Mouse (Mus musculus): Measurements from ENCODE around the gene Klkb1. TPM values are rescaled to one million over a fixed set of nuclear protein-coding genes. Genes with fewer than 3 reads are reported as not detected.

The Klkb1 gene
- total and polyA plus RNA-seq, 2 experiments from 2014 or later, result 0.06 to 0.16 TPM

- no peak for DNase-seq (ENCODE audit: low spot score)
- Histone ChIP-seq H3K9ac (replicated peaks; ENCODE audit: low read length) (no peak overlapping the region), H3K27ac (no peak overlapping the region), H3K4me2 (ENCODE audit: low read depth, low read length) (no peak overlapping the region), H3K9me3 (ENCODE audit: low read length) (no peaks in the 10 kb centered on the region), H3K4me3 (ENCODE audit: low read length) (no peak overlapping the region), H3K4me1 (ENCODE audit: insufficient read depth, low read length) (no peaks in the 10 kb centered on the region), H3K36me3 (ENCODE audit: insufficient read depth, low read length) (no peaks in the 10 kb centered on the region), H3K27me3 (ENCODE audit: insufficient read depth, low read length) (no peaks in the 10 kb centered on the region)
- ATAC-seq, result no peak
- no peak for TF ChIP-seq CTCF (IDR thresholded peaks at IDR 0.05; ENCODE audit: low read depth)
- 69% methylated on average over 4 of the region's 4 CpGs for WGBS
These were observed 20.3 kb downstream of the Klkb1 start for GRCm38 (mm10) chr8:45274317-45274716.

GRCm38 (mm10) chr8:45269056-45269455 lies 25.6 kb downstream of the Klkb1 start:
- no peaks in the 10 kb centered on the region for H3K27me3 ChIP-seq (ENCODE audit: insufficient read depth, low read length)
- no peak for TF ChIP-seq CTCF (IDR thresholded peaks at IDR 0.05; ENCODE audit: low read depth)

GRCm38 (mm10) chr8:45268485-45268884 lies 26.2 kb downstream of the Klkb1 start:
- no peak overlapping the region for H3K27ac ChIP-seq
- TF ChIP-seq CTCF (IDR thresholded peaks at IDR 0.05; ENCODE audit: low read depth), result no peak
- DNase-seq (ENCODE audit: low spot score) (no peak), ATAC-seq (no peak)
- H3K4me3 ChIP-seq (ENCODE audit: low read length), result no peak overlapping the region
- H3K9me3 ChIP-seq (ENCODE audit: low read length), result no peaks in the 10 kb centered on the region
- H3K27me3 ChIP-seq (ENCODE audit: insufficient read depth, low read length), result no peaks in the 10 kb centered on the region
- no peak overlapping the region for H3K4me2 ChIP-seq (ENCODE audit: low read depth, low read length)
- H3K9ac ChIP-seq (replicated peaks; ENCODE audit: low read length), result no peak overlapping the region
- H3K4me1 ChIP-seq (ENCODE audit: insufficient read depth, low read length), result no peaks in the 10 kb centered on the region
- no peaks in the 10 kb centered on the region for H3K36me3 ChIP-seq (ENCODE audit: insufficient read depth, low read length)

More at GRCm38 (mm10) chr8:45269056-45269455, 25.6 kb downstream of the Klkb1 start:
- no peak overlapping the region for H3K27ac ChIP-seq
- no peaks in the 10 kb centered on the region for H3K36me3 ChIP-seq (ENCODE audit: insufficient read depth, low read length)
- no peaks in the 10 kb centered on the region for H3K9me3 ChIP-seq (ENCODE audit: low read length)
- no peak overlapping the region for H3K4me3 ChIP-seq (ENCODE audit: low read length)
- no peak for DNase-seq (ENCODE audit: low spot score)
- no peaks in the 10 kb centered on the region for H3K4me1 ChIP-seq (ENCODE audit: insufficient read depth, low read length)
- H3K9ac ChIP-seq (replicated peaks; ENCODE audit: low read length), result no peak overlapping the region
- ATAC-seq, result no peak
- no peak overlapping the region for H3K4me2 ChIP-seq (ENCODE audit: low read depth, low read length)

GRCm38 (mm10) chr8:45267611-45268391 lies 26.9 kb downstream of the Klkb1 start:
- no peak overlapping the region for H3K27ac ChIP-seq
- H3K4me1 ChIP-seq (ENCODE audit: insufficient read depth, low read length), result no peaks in the 10 kb centered on the region
- H3K4me3 ChIP-seq (ENCODE audit: low read length), result no peak overlapping the region
- no peak overlapping the region for H3K9ac ChIP-seq (replicated peaks; ENCODE audit: low read length)
- H3K27me3 ChIP-seq (ENCODE audit: insufficient read depth, low read length), result no peaks in the 10 kb centered on the region
- H3K9me3 ChIP-seq (ENCODE audit: low read length), result no peaks in the 10 kb centered on the region
- no peak for TF ChIP-seq CTCF (IDR thresholded peaks at IDR 0.05; ENCODE audit: low read depth)
- ATAC-seq (no peak), DNase-seq (ENCODE audit: low spot score) (no peak)
- 76% methylated on average over 4 of the region's 4 CpGs for WGBS
- no peak overlapping the region for H3K4me2 ChIP-seq (ENCODE audit: low read depth, low read length)
- H3K36me3 ChIP-seq (ENCODE audit: insufficient read depth, low read length), result no peaks in the 10 kb centered on the region

- no peak for DNase-seq (ENCODE audit: low spot score)
- no peaks in the 10 kb centered on the region for H3K36me3 ChIP-seq (ENCODE audit: insufficient read depth, low read length)
- WGBS, result 42% methylated on average over 8 of the region's 8 CpGs
- no peak for TF ChIP-seq CTCF (IDR thresholded peaks at IDR 0.05; ENCODE audit: low read depth)
- no peaks in the 10 kb centered on the region for H3K9me3 ChIP-seq (ENCODE audit: low read length)
- H3K4me2 ChIP-seq (ENCODE audit: low read depth, low read length), result no peak overlapping the region
- no peak overlapping the region for H3K4me3 ChIP-seq (ENCODE audit: low read length)
- no peaks in the 10 kb centered on the region for H3K4me1 ChIP-seq (ENCODE audit: insufficient read depth, low read length)
- no peak overlapping the region for H3K27ac ChIP-seq
- no peak for ATAC-seq
- H3K9ac ChIP-seq (replicated peaks; ENCODE audit: low read length), result no peak overlapping the region
- H3K27me3 ChIP-seq (ENCODE audit: insufficient read depth, low read length), result no peaks in the 10 kb centered on the region
These were observed 27.7 kb downstream of the Klkb1 start for GRCm38 (mm10) chr8:45266993-45267392.

GRCm38 (mm10) chr8:45264918-45265317 lies 29.7 kb downstream of the Klkb1 start:
- no peaks in the 10 kb centered on the region for H3K4me1 ChIP-seq (ENCODE audit: insufficient read depth, low read length)
- ATAC-seq (no peak), DNase-seq (ENCODE audit: low spot score) (no peak)
- H3K4me3 ChIP-seq (ENCODE audit: low read length), result no peak overlapping the region
- no peaks in the 10 kb centered on the region for H3K9me3 ChIP-seq (ENCODE audit: low read length)
- 90% methylated on average over 4 of the region's 4 CpGs for WGBS
- H3K27me3 ChIP-seq (ENCODE audit: insufficient read depth, low read length), result no peaks in the 10 kb centered on the region
- no peak for TF ChIP-seq CTCF (IDR thresholded peaks at IDR 0.05; ENCODE audit: low read depth)
- no peak overlapping the region for H3K4me2 ChIP-seq (ENCODE audit: low read depth, low read length)
- no peaks in the 10 kb centered on the region for H3K36me3 ChIP-seq (ENCODE audit: insufficient read depth, low read length)
- no peak overlapping the region for H3K9ac ChIP-seq (replicated peaks; ENCODE audit: low read length)
- no peak overlapping the region for H3K27ac ChIP-seq

GRCm38 (mm10) chr8:45262851-45263250 lies 31.8 kb downstream of the Klkb1 start:
- H3K9me3 ChIP-seq (ENCODE audit: low read length), result no peaks in the 10 kb centered on the region
- no peaks in the 10 kb centered on the region for H3K4me1 ChIP-seq (ENCODE audit: insufficient read depth, low read length)
- no peak overlapping the region for H3K27ac ChIP-seq
- no peak for ATAC-seq
- TF ChIP-seq CTCF (IDR thresholded peaks at IDR 0.05; ENCODE audit: low read depth), result no peak
- no peak for DNase-seq (ENCODE audit: low spot score)
- 90% methylated on average over 3 of the region's 3 CpGs for WGBS
- H3K27me3 ChIP-seq (ENCODE audit: insufficient read depth, low read length), result no peaks in the 10 kb centered on the region
- H3K36me3 ChIP-seq (ENCODE audit: insufficient read depth, low read length), result no peaks in the 10 kb centered on the region
- H3K4me2 ChIP-seq (ENCODE audit: low read depth, low read length), result no peak overlapping the region
- no peak overlapping the region for H3K4me3 ChIP-seq (ENCODE audit: low read length)
- H3K9ac ChIP-seq (replicated peaks; ENCODE audit: low read length), result no peak overlapping the region

Measured in hindbrain, postnatal 0 days (tissue).